Mouse (Mus musculus) hindbrain, embryonic 11.5 days (tissue): ENCODE measurements around the gene Dhx8. TPM values are rescaled to one million over a fixed set of nuclear protein-coding genes. Genes with fewer than 3 reads are reported as not detected.

Experiments used
- ATAC-seq: fragments of 200-750 bp; cut with Nextera tagmentation; 2 replicates; pipeline ENCODE4 v1.8.0; 2017; ENCODE audit warnings: mild to moderate bottlenecking, moderate TSS enrichment, moderate library complexity; ENCODE audit not compliant: low FRiP score
- DNase-seq: peaks from one replicate; pipeline ENCODE4 v3.0.0-alpha.2; 2015; ENCODE audit warnings: low spot score
- H3K27ac ChIP-seq: fragments of 300-500 bp; sonication (generic); 2 replicates; pipeline ENCODE4 v1.5.1; 2014; ENCODE audit warnings: mild to moderate bottlenecking, low read depth, low read length
- H3K27me3 ChIP-seq: fragments of 300-500 bp; sonication (generic); 2 replicates; pipeline ENCODE4 v1.6.1; 2014; ENCODE audit warnings: mild to moderate bottlenecking, low read length, moderate library complexity, mixed read lengths; ENCODE audit not compliant: control insufficient read depth, insufficient read depth
- H3K36me3 ChIP-seq: fragments of 300-500 bp; sonication (generic); 2 replicates; pipeline ENCODE4 v1.6.1; 2014; ENCODE audit warnings: mild to moderate bottlenecking, low read length, moderate library complexity, mixed read lengths; ENCODE audit not compliant: control insufficient read depth, insufficient read depth
- H3K4me1 ChIP-seq: fragments of 300-500 bp; sonication (generic); replicated peaks from 2 replicates; pipeline ENCODE4 v1.6.1; 2014; ENCODE audit warnings: low read length, mixed read lengths; ENCODE audit not compliant: control insufficient read depth, insufficient read depth
- H3K4me2 ChIP-seq: fragments of 300-500 bp; sonication (generic); replicated peaks from 2 replicates; pipeline ENCODE4 v1.6.1; 2014; ENCODE audit warnings: mild to moderate bottlenecking, low read depth, low read length
- H3K4me3 ChIP-seq: fragments of 300-500 bp; sonication (generic); 2 replicates; pipeline ENCODE4 v1.5.1; 2014; ENCODE audit warnings: low read depth, low read length
- H3K9ac ChIP-seq: fragments of 300-500 bp; sonication (generic); 2 replicates; pipeline ENCODE4 v1.6.1; 2014; ENCODE audit warnings: low read depth, low read length
- H3K9me3 ChIP-seq: fragments of 300-500 bp; sonication (generic); 2 replicates; pipeline ENCODE4 v1.6.1; 2016; ENCODE audit warnings: low read length; ENCODE audit not compliant: control insufficient read depth
- WGBS: fragments of 180-500 bp; shearing (Covaris S2); extraction: QIAGEN DNeasy Blood & Tissue Kit; methylation state at CpG from one replicate; pipeline ENCODE4 v1.1.7; 2014; 5-methylcytosine and 5-hydroxymethylcytosine counted together
- polyA plus RNA-seq: library from polyadenylated mRNA; unstranded; fragments of >200 nt; fragmentation: Nextera tagmentation; extraction: Ambion mirVana; gene quantifications from 2 replicates; pipeline ENCODE4 v1.2.1, GENCODE M21; 2014

Gene Dhx8
- polyA plus RNA-seq, 1 experiment from 2014 or later, result 37.0 TPM

DNA sequence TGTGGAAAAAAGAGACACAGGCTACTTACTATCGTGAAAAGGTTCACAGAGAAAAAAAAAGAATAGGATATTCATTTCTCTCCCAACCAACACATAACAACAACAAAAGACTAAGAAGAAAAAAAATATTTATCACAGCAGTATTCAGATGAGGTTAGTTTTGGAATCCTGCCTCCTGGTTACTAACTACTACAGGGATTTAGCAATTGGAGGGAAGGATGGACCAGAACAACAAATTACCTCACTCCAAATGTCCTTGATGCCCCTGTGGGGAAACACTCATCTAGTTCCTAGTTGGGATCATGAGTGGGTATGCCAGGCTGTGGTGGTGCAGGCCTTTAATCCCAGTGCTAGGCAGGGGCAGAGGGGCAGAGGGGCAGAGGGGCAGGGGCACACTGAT is 33.2 kb upstream of the Dhx8 start:
- Histone ChIP-seq H3K9me3 (no peaks in the 10 kb centered on the region), H3K4me2 (no peak overlapping the region), H3K4me3 (no peak overlapping the region), H3K27ac (no peak overlapping the region), H3K9ac (no peak overlapping the region), H3K36me3 (no peaks in the 10 kb centered on the region), H3K4me1 (peaks cover 6% of the 10 kb centered on the region), H3K27me3 (no peaks in the 10 kb centered on the region)
- WGBS, result 81% methylated on average over 1 of the region's 1 CpGs
- ATAC-seq (no peak), DNase-seq (no peak)

DNA sequence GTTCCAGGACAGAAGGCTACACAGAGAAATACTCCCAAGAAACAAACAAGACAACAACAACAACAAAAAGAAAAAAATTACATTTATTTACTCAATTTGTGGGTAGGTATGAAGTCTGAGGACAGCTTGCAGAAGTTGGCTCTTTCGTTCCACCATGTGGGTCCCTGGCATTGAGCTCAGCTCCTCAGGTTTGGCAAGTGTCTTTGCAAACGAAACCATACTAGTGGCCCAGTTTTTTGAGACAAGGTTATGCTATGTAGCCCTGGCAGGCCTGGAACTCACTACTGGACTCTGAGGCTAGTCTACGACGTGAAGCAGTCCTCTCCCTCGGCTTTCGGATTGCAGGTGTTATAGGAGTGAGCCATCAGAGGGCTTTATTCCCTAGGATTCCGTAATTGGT is 32.7 kb upstream of the Dhx8 start:
- no peak overlapping the region for H3K9ac ChIP-seq

DNA sequence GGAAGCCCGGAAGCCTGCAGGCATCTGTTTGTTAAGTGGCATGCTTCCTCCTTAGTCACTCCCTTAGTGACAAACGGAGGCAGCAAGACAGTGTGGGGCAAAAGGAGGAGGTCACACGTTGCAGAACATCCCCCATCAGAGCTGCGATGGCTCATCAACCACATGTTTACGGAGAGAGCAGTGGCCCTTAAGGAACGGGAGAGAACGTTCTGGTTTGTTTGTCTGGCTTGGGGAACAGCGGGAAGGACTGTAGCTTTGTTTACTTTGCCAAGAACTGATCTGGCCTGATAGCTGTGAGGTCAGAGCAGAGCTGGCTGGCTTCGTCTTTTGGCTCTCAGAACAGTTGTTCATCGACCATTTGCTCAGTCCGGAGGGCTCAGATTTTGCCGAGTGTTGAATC is 32.3 kb upstream of the Dhx8 start:
- no peak overlapping the region for H3K9ac ChIP-seq
- WGBS, result 45% methylated on average over 12 of the region's 12 CpGs
- no peaks in the 10 kb centered on the region for H3K9me3 ChIP-seq
- no peak for ATAC-seq
- peaks cover 2% of the 10 kb centered on the region for H3K4me1 ChIP-seq
- no peak for DNase-seq
- no peak overlapping the region for H3K4me3 ChIP-seq
- H3K27ac ChIP-seq, result no peak overlapping the region
- H3K27me3 ChIP-seq, result no peaks in the 10 kb centered on the region
- no peak overlapping the region for H3K4me2 ChIP-seq
- H3K36me3 ChIP-seq, result no peaks in the 10 kb centered on the region

More for the DNA sequence above, 32.7 kb upstream of the Dhx8 start:
- H3K36me3 ChIP-seq, result no peaks in the 10 kb centered on the region
- no peak overlapping the region for H3K27ac ChIP-seq
- no peaks in the 10 kb centered on the region for H3K9me3 ChIP-seq
- ATAC-seq, result no peak
- H3K4me3 ChIP-seq, result no peak overlapping the region
- no peak for DNase-seq
- no peak overlapping the region for H3K4me2 ChIP-seq
- peaks cover 6% of the 10 kb centered on the region for H3K4me1 ChIP-seq
- WGBS, result 67% methylated on average over 7 of the region's 7 CpGs
- H3K27me3 ChIP-seq, result no peaks in the 10 kb centered on the region

DNA sequence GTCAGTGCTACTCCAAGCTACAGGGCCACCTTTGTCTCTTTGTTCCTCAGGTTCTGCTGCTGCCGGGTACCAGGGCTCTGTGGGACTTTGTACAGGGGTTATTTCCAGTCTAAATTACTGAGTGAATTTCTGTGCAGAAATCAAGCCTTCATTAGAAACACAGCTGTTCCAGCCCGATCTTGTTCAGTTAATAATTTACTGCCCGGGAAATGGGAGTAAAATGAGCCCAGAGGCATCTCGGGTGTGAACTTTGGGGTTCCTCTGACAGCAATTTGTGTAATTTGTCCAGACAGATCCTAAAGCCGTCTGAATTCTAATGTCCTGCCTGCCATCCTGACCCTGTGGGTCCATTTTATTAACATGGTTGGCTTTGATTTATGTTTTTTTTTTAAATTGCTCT is 28.6 kb upstream of the Dhx8 start:
- WGBS, result 54% methylated on average over 5 of the region's 5 CpGs
- no peak overlapping the region for H3K27ac ChIP-seq
- H3K4me2 ChIP-seq, result no peak overlapping the region
- ATAC-seq (no peak), DNase-seq (no peak)
- H3K27me3 ChIP-seq, result no peaks in the 10 kb centered on the region
- no peaks in the 10 kb centered on the region for H3K9me3 ChIP-seq
- H3K4me1 ChIP-seq, result peaks cover 2% of the 10 kb centered on the region; the same call in 1 of the 2 replicates
- no peak overlapping the region for H3K4me3 ChIP-seq
- no peak overlapping the region for H3K9ac ChIP-seq
- H3K36me3 ChIP-seq, result no peaks in the 10 kb centered on the region

DNA sequence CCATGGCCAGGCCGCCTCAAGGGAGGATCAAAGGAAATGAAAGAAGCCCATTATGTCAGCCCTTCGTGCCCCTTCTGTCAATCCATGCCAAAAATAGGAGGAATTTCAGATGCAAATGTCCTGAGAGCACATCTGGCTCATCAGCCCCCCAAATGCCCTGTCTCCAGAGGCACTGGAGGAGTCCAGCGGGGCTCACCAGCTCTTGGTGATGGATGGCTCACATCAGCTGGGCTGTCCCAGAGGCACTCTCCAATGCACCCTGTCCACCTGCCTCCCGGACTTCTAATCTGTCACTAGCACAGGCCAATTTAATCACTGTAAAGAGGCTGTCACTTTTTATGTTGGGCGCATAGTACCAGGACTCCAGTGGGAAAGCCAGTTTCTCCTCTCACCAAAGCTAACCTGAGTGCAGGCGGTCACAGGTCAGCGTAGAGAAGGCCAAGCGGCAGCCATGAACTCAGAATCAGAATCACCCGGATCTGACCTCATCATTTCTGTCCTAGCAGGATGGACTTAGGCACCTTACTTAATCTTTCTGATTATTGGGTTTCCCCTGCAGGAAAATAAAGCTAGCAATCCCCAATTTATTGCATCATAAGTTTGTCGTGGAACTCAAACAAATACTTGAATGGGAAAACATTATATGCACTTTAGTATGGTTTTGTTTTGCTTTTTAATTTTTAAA is 25.8 kb upstream of the Dhx8 start:
- DNase-seq (peak; percentile 54), ATAC-seq (peak; percentile 69)
- no peaks in the 10 kb centered on the region for H3K27me3 ChIP-seq
- no peak overlapping the region for H3K9ac ChIP-seq
- no peaks in the 10 kb centered on the region for H3K36me3 ChIP-seq
- H3K9me3 ChIP-seq, result no peaks in the 10 kb centered on the region
- 62% methylated on average over 10 of the region's 10 CpGs for WGBS
- no peak overlapping the region for H3K27ac ChIP-seq
- no peak overlapping the region for H3K4me3 ChIP-seq
- H3K4me1 ChIP-seq, result no peaks in the 10 kb centered on the region
- no peak overlapping the region for H3K4me2 ChIP-seq

DNA sequence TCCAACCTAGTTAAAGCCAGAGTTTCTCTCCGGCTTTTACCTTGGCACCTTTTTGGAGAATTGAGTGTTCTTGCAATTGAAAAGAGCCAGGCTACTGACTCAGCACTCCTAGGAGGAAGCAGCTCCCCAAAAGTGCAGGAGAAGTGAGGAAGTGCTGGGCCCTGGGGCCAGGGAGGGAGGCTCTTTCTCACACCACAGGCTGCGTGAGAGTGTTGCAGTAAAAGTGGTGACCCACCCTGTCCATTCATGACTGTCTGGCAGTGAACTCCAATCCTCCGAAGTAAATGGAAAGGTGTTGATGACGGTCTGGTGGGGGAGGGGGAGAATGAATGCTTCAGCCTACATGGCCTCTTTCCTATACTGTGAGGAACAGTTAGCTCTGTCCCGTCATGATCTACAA is 24.2 kb upstream of the Dhx8 start:
- Histone ChIP-seq H3K36me3 (no peaks in the 10 kb centered on the region), H3K4me1 (no peaks in the 10 kb centered on the region), H3K4me2 (no peak overlapping the region), H3K27me3 (no peaks in the 10 kb centered on the region), H3K9ac (no peak overlapping the region), H3K27ac (no peak overlapping the region), H3K9me3 (no peaks in the 10 kb centered on the region), H3K4me3 (no peak overlapping the region)
- 64% methylated on average over 5 of the region's 5 CpGs for WGBS
- DNase-seq (no peak), ATAC-seq (no peak)

DNA sequence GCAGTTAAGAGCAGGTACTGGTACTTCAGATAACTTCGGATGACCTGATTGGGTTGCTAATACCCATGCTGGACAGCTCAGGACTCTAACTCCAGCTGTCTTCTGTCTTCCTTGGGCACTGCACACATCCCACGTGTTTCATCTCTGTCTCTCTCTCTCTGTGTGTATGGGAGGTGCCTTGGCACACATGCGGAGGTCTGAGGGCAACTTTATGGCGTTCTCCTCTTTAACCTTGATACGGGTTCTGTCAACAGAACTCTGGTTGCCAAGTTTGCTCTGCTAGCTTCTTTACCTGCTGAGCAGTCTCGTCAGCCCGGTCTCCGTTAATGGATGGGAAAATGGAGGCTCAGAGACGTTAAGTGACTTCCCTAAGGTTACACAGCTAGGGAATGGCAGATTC is 19.9 kb upstream of the Dhx8 start:
- Histone ChIP-seq H3K9me3 (no peaks in the 10 kb centered on the region), H3K36me3 (no peaks in the 10 kb centered on the region), H3K27me3 (no peaks in the 10 kb centered on the region), H3K4me2 (no peak overlapping the region), H3K4me1 (no peaks in the 10 kb centered on the region), H3K27ac (no peak overlapping the region), H3K9ac (no peak overlapping the region), H3K4me3 (no peak overlapping the region)
- ATAC-seq, result no peak
- 85% methylated on average over 9 of the region's 9 CpGs for WGBS
- DNase-seq, result no peak

DNA sequence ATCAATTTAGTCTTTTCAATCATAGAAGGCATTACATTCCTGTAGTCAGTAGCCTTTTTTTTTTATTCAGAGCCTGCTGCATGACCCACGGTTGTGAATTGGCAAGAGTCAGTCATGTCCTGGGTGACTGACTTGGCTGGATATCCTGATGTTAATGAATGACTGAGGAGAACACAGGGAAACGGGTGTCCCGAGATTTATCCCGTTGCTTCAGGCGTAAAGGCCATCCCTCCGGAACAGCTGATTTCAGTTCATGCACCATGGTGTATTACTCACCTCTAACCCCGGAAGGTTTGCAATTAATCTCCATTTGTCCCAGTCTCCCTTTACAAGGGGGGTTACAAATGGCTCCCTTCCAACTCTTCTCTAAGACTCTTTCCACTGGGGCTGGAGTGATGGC is 18.7 kb upstream of the Dhx8 start:
- H3K9ac ChIP-seq, result no peak overlapping the region
- peak overlapping the region; percentile 9; the same call in 1 of the 2 replicates for H3K27ac ChIP-seq
- H3K27me3 ChIP-seq, result no peaks in the 10 kb centered on the region
- H3K36me3 ChIP-seq, result no peaks in the 10 kb centered on the region
- H3K4me3 ChIP-seq, result no peak overlapping the region
- no peak overlapping the region for H3K4me2 ChIP-seq
- no peaks in the 10 kb centered on the region for H3K4me1 ChIP-seq
- WGBS, result 65% methylated on average over 7 of the region's 7 CpGs
- no peaks in the 10 kb centered on the region for H3K9me3 ChIP-seq
- no peak for ATAC-seq
- peak; percentile 21 for DNase-seq

DNA sequence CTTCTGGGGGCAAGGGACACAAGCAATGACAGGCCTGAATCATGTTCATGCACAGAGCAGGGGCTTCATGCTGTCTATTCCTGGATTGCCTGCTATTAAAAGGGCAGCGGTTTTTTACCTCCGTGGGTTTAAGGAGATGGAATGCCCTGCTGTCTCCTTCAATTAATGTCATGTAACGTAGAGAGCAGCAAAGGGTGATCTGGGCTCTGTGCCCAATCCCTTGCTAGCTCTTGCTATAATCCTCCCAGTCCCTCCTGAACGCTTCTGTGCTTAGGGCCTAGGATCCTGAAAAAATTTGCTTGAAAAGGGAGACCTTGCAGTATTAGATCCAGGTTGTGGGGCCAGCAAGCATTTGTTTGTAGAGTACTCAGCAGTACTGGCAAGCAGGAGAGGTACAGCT is 14.4 kb upstream of the Dhx8 start:
- H3K27ac ChIP-seq, result 0 out of 2 replicates have a peak overlapping the region, but pooled peaks have one; percentile 59
- no peak for ATAC-seq
- H3K4me3 ChIP-seq, result no peak overlapping the region
- H3K9me3 ChIP-seq, result no peaks in the 10 kb centered on the region
- H3K4me1 ChIP-seq, result no peaks in the 10 kb centered on the region
- DNase-seq, result no peak
- H3K27me3 ChIP-seq, result no peaks in the 10 kb centered on the region
- WGBS, result 59% methylated on average over 4 of the region's 4 CpGs
- no peak overlapping the region for H3K9ac ChIP-seq
- H3K4me2 ChIP-seq, result no peak overlapping the region
- no peaks in the 10 kb centered on the region for H3K36me3 ChIP-seq
